Mouse (Mus musculus): ENCODE results near the gene Fbln1. TPM values are rescaled to one million over a fixed set of nuclear protein-coding genes. Genes with fewer than 3 reads are reported as not detected.

Fbln1 gene
- polyA plus RNA-seq, 1 experiment from 2014 or later, result 50.9 TPM

- Histone ChIP-seq H3K4me1 (replicated peaks; ENCODE audit: control insufficient read depth, insufficient read depth, low read length) (no peaks in the 10 kb centered on the region), H3K9me3 (ENCODE audit: control insufficient read depth, low read length) (no peaks in the 10 kb centered on the region), H3K27ac (ENCODE audit: low read length) (no peak overlapping the region), H3K4me3 (replicated peaks; ENCODE audit: low read length) (no peak overlapping the region), H3K36me3 (ENCODE audit: control insufficient read depth, insufficient read depth) (0 out of 2 replicates have a peak, but pooled peaks cover under 1% of the 10 kb centered on the region), H3K4me2 (ENCODE audit: low read length) (no peak overlapping the region), H3K9ac (replicated peaks; ENCODE audit: low read depth, low read length) (no peak overlapping the region), H3K27me3 (replicated peaks; ENCODE audit: control insufficient read depth, insufficient read depth, low read length) (no peaks in the 10 kb centered on the region)
- ATAC-seq, result no peak
- 93% methylated on average over 13 of the region's 13 CpGs for WGBS
Observed at GRCm38 (mm10) chr15:85229960-85230535, 24.3 kb downstream of the Fbln1 start.

GRCm38 (mm10) chr15:85230613-85231012, 24.9 kb downstream of the Fbln1 start:
- Histone ChIP-seq H3K4me3 (replicated peaks; ENCODE audit: low read length) (no peak overlapping the region), H3K9me3 (ENCODE audit: control insufficient read depth, low read length) (no peaks in the 10 kb centered on the region), H3K9ac (replicated peaks; ENCODE audit: low read depth, low read length) (no peak overlapping the region), H3K4me2 (ENCODE audit: low read length) (no peak overlapping the region), H3K27me3 (replicated peaks; ENCODE audit: control insufficient read depth, insufficient read depth, low read length) (no peaks in the 10 kb centered on the region), H3K4me1 (replicated peaks; ENCODE audit: control insufficient read depth, insufficient read depth, low read length) (no peaks in the 10 kb centered on the region), H3K36me3 (ENCODE audit: control insufficient read depth, insufficient read depth) (no peaks in the 10 kb centered on the region), H3K27ac (ENCODE audit: low read length) (no peak overlapping the region)
- WGBS, result 92% methylated on average over 14 of the region's 14 CpGs
- ATAC-seq, result no peak

- H3K4me1 ChIP-seq (replicated peaks; ENCODE audit: control insufficient read depth, insufficient read depth, low read length), result no peaks in the 10 kb centered on the region
- no peaks in the 10 kb centered on the region for H3K9me3 ChIP-seq (ENCODE audit: control insufficient read depth, low read length)
- H3K36me3 ChIP-seq (ENCODE audit: control insufficient read depth, insufficient read depth), result no peaks in the 10 kb centered on the region
- no peak overlapping the region for H3K4me3 ChIP-seq (replicated peaks; ENCODE audit: low read length)
- no peak overlapping the region for H3K27ac ChIP-seq (ENCODE audit: low read length)
- H3K9ac ChIP-seq (replicated peaks; ENCODE audit: low read depth, low read length), result no peak overlapping the region
- WGBS, result 84% methylated on average over 13 of the region's 13 CpGs
- ATAC-seq, result no peak
- no peak overlapping the region for H3K4me2 ChIP-seq (ENCODE audit: low read length)
- no peaks in the 10 kb centered on the region for H3K27me3 ChIP-seq (replicated peaks; ENCODE audit: control insufficient read depth, insufficient read depth, low read length)
Observed at GRCm38 (mm10) chr15:85231443-85232255, 25.9 kb downstream of the Fbln1 start.

- H3K4me1 ChIP-seq (replicated peaks; ENCODE audit: control insufficient read depth, insufficient read depth, low read length), result no peaks in the 10 kb centered on the region
- no peak overlapping the region for H3K27ac ChIP-seq (ENCODE audit: low read length)
- no peak for ATAC-seq
- no peaks in the 10 kb centered on the region for H3K36me3 ChIP-seq (ENCODE audit: control insufficient read depth, insufficient read depth)
- no peaks in the 10 kb centered on the region for H3K9me3 ChIP-seq (ENCODE audit: control insufficient read depth, low read length)
- H3K4me3 ChIP-seq (replicated peaks; ENCODE audit: low read length), result no peak overlapping the region
- no peak overlapping the region for H3K9ac ChIP-seq (replicated peaks; ENCODE audit: low read depth, low read length)
- no peaks in the 10 kb centered on the region for H3K27me3 ChIP-seq (replicated peaks; ENCODE audit: control insufficient read depth, insufficient read depth, low read length)
- H3K4me2 ChIP-seq (ENCODE audit: low read length), result no peak overlapping the region
- WGBS, result 95% methylated on average over 4 of the region's 4 CpGs
Observed at GRCm38 (mm10) chr15:85232256-85232535, 26.4 kb downstream of the Fbln1 start.

GRCm38 (mm10) chr15:85232543-85233250, 26.9 kb downstream of the Fbln1 start:
- no peaks in the 10 kb centered on the region for H3K27me3 ChIP-seq (replicated peaks; ENCODE audit: control insufficient read depth, insufficient read depth, low read length)
- H3K9me3 ChIP-seq (ENCODE audit: control insufficient read depth, low read length), result no peaks in the 10 kb centered on the region
- no peak overlapping the region for H3K4me2 ChIP-seq (ENCODE audit: low read length)
- H3K4me3 ChIP-seq (replicated peaks; ENCODE audit: low read length), result no peak overlapping the region
- H3K9ac ChIP-seq (replicated peaks; ENCODE audit: low read depth, low read length), result no peak overlapping the region
- ATAC-seq, result no peak
- no peaks in the 10 kb centered on the region for H3K4me1 ChIP-seq (replicated peaks; ENCODE audit: control insufficient read depth, insufficient read depth, low read length)
- no peak overlapping the region for H3K27ac ChIP-seq (ENCODE audit: low read length)
- no peaks in the 10 kb centered on the region for H3K36me3 ChIP-seq (ENCODE audit: control insufficient read depth, insufficient read depth)
- 95% methylated on average over 25 of the region's 25 CpGs for WGBS

GRCm38 (mm10) chr15:85233251-85233611, 27.5 kb downstream of the Fbln1 start:
- WGBS, result 89% methylated on average over 4 of the region's 4 CpGs
- Histone ChIP-seq H3K27me3 (replicated peaks; ENCODE audit: control insufficient read depth, insufficient read depth, low read length) (no peaks in the 10 kb centered on the region), H3K9ac (replicated peaks; ENCODE audit: low read depth, low read length) (no peak overlapping the region), H3K9me3 (ENCODE audit: control insufficient read depth, low read length) (no peaks in the 10 kb centered on the region), H3K36me3 (ENCODE audit: control insufficient read depth, insufficient read depth) (no peaks in the 10 kb centered on the region), H3K4me3 (replicated peaks; ENCODE audit: low read length) (no peak overlapping the region), H3K4me1 (replicated peaks; ENCODE audit: control insufficient read depth, insufficient read depth, low read length) (no peaks in the 10 kb centered on the region), H3K4me2 (ENCODE audit: low read length) (no peak overlapping the region), H3K27ac (ENCODE audit: low read length) (no peak overlapping the region)
- no peak for ATAC-seq

- H3K4me2 ChIP-seq (ENCODE audit: low read length), result no peak overlapping the region
- H3K4me3 ChIP-seq (replicated peaks; ENCODE audit: low read length), result no peak overlapping the region
- ATAC-seq, result no peak
- no peaks in the 10 kb centered on the region for H3K4me1 ChIP-seq (replicated peaks; ENCODE audit: control insufficient read depth, insufficient read depth, low read length)
- no peaks in the 10 kb centered on the region; the same call in 1 of the 2 replicates for H3K36me3 ChIP-seq (ENCODE audit: control insufficient read depth, insufficient read depth)
- H3K9me3 ChIP-seq (ENCODE audit: control insufficient read depth, low read length), result no peaks in the 10 kb centered on the region
- 94% methylated on average over 4 of the region's 4 CpGs for WGBS
- no peak overlapping the region for H3K9ac ChIP-seq (replicated peaks; ENCODE audit: low read depth, low read length)
- H3K27me3 ChIP-seq (replicated peaks; ENCODE audit: control insufficient read depth, insufficient read depth, low read length), result no peaks in the 10 kb centered on the region
- H3K27ac ChIP-seq (ENCODE audit: low read length), result no peak overlapping the region
Observed at GRCm38 (mm10) chr15:85233690-85234089, 27.9 kb downstream of the Fbln1 start.

GRCm38 (mm10) chr15:85238821-85239745, 33.3 kb downstream of the Fbln1 start:
- Histone ChIP-seq H3K4me3 (replicated peaks; ENCODE audit: low read length) (no peak overlapping the region), H3K27ac (ENCODE audit: low read length) (no peak overlapping the region), H3K4me2 (ENCODE audit: low read length) (no peak overlapping the region), H3K27me3 (replicated peaks; ENCODE audit: control insufficient read depth, insufficient read depth, low read length) (no peaks in the 10 kb centered on the region), H3K36me3 (ENCODE audit: control insufficient read depth, insufficient read depth) (peaks cover 4% of the 10 kb centered on the region; the same call in 1 of the 2 replicates), H3K9ac (replicated peaks; ENCODE audit: low read depth, low read length) (no peak overlapping the region), H3K4me1 (replicated peaks; ENCODE audit: control insufficient read depth, insufficient read depth, low read length) (no peaks in the 10 kb centered on the region), H3K9me3 (ENCODE audit: control insufficient read depth, low read length) (no peaks in the 10 kb centered on the region)
- 94% methylated on average over 22 of the region's 22 CpGs for WGBS
- no peak for ATAC-seq

GRCm38 (mm10) chr15:85240086-85240485, 34.3 kb downstream of the Fbln1 start:
- Histone ChIP-seq H3K9me3 (ENCODE audit: control insufficient read depth, low read length) (no peaks in the 10 kb centered on the region), H3K27ac (ENCODE audit: low read length) (no peak overlapping the region), H3K36me3 (ENCODE audit: control insufficient read depth, insufficient read depth) (peaks cover 4% of the 10 kb centered on the region; the same call in 1 of the 2 replicates), H3K4me1 (replicated peaks; ENCODE audit: control insufficient read depth, insufficient read depth, low read length) (no peaks in the 10 kb centered on the region), H3K27me3 (replicated peaks; ENCODE audit: control insufficient read depth, insufficient read depth, low read length) (no peaks in the 10 kb centered on the region), H3K4me3 (replicated peaks; ENCODE audit: low read length) (no peak overlapping the region), H3K4me2 (ENCODE audit: low read length) (no peak overlapping the region), H3K9ac (replicated peaks; ENCODE audit: low read depth, low read length) (no peak overlapping the region)
- ATAC-seq, result no peak
- WGBS, result 96% methylated on average over 4 of the region's 4 CpGs

All from forebrain, embryonic 16.5 days (tissue).